Mouse (Mus musculus) adrenal gland, adult 18-20 months (tissue): ENCODE measurements around the gene Thumpd1. TPM values are rescaled to one million over a fixed set of nuclear protein-coding genes. Genes with fewer than 3 reads are reported as not detected.
"Not testable (repeated sequence)": the region's sequence is repeated elsewhere in the genome, so short reads cannot be mapped to it uniquely, and the experiment has no call there.

Experiments used
- DNase-seq, 2 experiments: peaks; one replicate each; pipeline ENCODE4 v3.0.0; 2021 to 2022; ENCODE audit warnings: low spot score in 2 of 2
- long read RNA-seq, 2 experiments: library from polyadenylated mRNA; stranded (forward); transcript quantifications; one replicate each; pipeline ENCODE4 v2.0.0; 2021
- total RNA-seq, 2 experiments: library from RNA; stranded (reverse); gene quantifications; 1 replicate in 1 of 2; 2 replicates in 1 of 2; pipeline ENCODE4 v1.2.3; 2021

Gene Thumpd1
- total RNA-seq, result 10 to 100 TPM; 30.2 to 30.4 TPM
- long read RNA-seq, experiment 1, transcript Thumpd1-201 (4 exons, 2,689 nt), result major isoform, 49 of 49 reads
- long read RNA-seq, experiment 1, partial matches to known transcripts, result 0 of 49 reads
- long read RNA-seq, experiment 1, other reads (novel, unspliced or antisense), result 0 of 49 reads
- long read RNA-seq, experiment 2, transcript Thumpd1-201 (4 exons, 2,689 nt), result major isoform, 76 of 83 reads
- long read RNA-seq, experiment 2, partial matches to known transcripts, result 4 of 83 reads
- long read RNA-seq, experiment 2, other reads (novel, unspliced or antisense), result 2 of 83 reads

DNA sequence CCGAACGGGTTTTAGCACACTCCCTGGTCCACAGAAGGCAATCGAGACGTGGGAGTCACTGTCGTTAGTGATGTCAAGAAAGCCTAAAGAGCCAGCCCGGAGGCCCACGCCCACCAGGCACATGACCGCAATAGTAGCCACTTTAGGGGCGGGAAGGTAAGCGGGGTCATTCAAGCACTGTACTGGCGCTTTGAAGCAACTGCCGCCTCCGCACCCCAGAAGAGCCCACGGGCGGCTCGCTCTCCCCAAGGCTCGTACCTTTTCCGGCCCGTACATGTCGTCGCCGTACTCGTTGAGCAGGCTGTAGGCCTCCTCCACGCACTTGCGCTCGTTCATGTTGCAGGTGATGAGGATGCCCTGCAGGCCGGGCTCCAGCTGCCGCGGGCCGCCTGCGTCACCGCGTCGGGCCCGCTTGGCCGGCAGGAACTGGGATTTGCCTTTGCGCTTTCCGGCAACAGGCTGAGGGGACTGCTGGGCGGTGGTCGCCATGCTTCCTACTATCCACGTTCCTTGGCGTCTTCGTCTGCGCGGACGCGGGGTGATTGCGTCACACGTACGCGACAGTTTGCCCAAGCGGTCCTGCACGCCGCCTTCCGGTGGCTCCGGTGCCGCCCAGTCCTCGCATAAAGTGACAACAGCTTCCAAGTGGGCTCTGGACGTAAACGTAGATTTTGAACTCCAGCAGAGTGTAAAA, at the start of gene Thumpd1:
Thumpd1 (minus strand) TSS at position 546 of the 694 bp plus-strand sequence.
- peak; percentile 93 to 95 for DNase-seq

DNA sequence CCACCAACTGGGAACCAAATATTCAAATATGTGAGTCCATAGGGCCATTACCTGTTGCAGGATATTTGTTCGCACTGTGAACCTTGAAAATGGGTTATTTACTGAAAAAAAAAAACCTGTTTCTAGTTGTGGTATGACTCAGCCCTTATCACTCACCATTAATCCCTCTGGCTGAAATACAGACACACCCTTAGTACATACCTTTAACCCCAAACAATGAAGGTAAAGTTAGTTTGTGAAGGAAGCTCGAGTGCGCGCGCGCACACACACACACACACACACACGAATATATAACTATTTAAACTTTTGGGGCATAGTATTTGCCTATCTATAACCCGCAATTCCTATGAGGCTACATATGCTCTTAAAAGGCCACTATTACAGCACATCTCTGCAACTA, 49.3 kb upstream of the Thumpd1 start:
- no peak for DNase-seq

DNA sequence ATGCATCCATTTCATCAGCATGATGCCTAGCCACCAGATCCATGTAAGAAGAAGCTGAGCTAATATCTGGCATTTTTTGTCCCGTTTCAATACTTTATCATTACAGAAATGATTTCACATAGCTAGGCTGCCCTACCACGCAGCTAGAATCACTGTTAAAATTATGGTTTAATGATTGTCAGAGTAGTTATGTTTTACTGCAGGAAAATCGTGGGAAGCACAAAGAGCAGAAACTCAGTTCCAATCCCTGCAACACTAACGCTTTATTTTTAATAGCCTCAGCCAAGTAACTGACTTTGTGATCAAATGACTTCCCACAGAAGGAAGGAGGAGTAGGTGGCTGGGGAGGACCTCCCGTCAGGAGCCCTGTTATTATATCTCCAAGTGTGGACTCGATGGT, 46.4 kb upstream of the Thumpd1 start:
- DNase-seq, result no peak

DNA sequence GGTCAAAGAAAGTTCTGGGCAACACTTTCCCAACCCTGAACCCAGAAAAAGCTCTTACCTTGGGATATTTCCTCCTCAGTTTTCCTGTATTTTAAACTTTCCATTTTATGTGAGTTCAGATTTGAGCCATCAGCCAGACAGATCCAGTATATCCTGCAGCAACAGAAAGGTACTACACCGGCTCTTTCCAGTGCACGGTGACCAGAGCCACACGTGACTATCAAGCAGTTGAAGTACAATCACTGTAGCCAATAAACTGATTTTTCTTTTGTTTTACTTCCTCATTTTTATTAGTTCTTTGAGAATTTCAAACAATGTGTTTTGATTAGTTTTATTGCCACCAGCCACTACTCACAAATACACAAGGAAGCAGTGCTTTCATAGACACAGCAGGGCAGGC, 43.8 kb upstream of the Thumpd1 start:
- no peak for DNase-seq

DNA sequence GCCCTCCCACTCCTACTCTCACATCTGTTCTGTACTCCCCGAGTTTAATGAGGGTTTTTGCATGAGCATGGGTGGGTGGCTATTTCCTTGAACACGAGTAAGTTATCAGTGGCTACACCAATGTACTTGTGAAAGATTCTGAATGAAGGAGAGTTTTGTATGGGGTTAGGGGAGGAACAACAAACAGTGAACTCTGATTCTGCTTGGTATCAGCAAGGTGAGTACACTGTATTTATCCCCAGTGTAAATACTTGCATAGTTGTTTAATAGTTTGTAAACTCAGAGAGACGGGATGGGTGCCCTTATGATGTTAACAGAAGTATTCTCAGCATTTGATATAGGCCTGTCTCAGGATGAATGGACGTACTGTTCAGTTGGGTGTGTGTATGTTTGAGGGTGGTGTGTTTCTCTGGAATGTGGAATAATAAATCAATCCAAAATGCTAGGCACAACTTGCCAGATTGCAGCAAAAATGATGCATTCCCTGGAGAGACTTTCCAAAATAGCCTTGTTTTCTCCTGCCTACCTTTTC, 41.6 kb upstream of the Thumpd1 start:
- no peak for DNase-seq

DNA sequence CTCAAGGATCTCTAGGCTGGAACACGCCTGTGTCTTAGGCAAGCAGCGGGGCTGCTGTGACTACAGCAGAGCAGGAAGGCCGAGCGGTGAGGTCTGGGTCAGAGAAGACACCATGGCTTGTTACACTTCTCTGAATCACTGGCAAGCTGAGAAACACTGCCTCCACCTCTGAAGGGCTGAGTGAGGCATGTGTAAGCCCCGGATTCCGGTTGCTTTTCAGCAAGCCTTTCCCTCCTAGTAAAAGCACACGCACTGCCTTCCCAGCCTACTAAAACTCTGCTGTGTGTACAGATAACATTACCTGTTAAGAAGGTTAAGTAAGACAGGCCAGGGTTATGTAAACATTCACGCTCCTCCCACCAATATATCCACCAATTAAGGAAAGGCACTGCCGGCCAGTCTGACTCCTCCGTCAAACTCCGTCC, 39.9 kb upstream of the Thumpd1 start, which contains the start of gene Acsm3:
Acsm3 (plus strand) TSS at position 397 of the 425 bp plus-strand sequence.
- peak in 1 of 2 experiments; percentile 21 for DNase-seq

DNA sequence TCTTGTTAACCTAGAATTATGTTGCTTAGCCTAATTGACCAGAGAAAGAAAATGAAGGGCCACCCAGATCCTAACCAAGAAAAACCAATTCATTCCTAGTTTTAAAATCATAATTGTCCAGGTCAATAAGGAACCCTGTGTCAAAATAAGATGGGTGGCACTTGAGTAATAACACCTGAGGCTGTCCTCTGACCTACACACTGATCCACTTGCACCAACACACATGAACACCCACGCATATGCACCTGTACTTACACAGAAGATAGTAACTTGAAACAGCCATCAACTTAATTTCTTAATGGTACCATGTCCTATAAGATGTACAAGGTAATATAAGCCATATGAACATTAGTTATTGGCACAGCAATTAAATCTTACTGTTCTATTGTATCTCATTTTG, 33.1 kb upstream of the Thumpd1 start:
- DNase-seq, result no peak

DNA sequence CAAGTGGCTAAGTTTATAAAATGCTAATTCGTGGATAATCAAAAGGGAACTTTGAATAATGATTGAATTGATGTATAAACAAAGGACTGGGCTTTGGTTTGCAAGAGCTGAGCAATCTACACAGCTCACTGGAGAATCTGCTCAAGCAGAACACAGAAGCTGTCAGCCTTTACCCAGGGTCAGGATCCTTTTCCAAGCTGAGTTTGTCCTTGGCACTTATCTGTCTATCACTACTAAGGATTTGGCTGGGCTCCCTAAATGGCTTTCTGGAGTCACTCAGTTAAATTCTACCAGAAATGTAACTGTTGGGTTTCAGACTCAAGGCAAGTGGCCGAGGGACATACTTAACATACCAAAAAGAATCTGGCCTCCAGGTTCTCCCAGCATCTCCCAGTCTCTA, 29.3 kb upstream of the Thumpd1 start:
- peak in 1 of 2 experiments; percentile 10 for DNase-seq

DNA sequence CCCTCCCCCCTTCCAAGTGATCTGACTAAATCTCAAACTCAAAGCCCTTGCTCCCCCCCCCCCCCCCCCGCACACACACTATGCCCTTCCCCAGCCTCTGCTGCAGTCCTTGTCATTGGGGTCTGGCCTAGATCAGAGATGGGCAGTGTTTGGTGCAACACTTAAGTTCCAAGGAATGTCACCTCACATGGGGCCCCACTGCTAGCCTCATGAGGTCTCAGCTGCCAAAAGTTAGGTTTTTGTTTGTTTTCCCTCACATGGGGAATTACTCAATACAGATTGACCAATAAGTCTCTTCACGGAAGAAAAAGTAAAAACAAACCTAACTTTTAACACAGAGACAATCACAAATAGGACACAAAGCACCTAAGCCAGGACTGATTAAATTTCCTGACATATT, 28.2 kb upstream of the Thumpd1 start:
- no peak for DNase-seq

DNA sequence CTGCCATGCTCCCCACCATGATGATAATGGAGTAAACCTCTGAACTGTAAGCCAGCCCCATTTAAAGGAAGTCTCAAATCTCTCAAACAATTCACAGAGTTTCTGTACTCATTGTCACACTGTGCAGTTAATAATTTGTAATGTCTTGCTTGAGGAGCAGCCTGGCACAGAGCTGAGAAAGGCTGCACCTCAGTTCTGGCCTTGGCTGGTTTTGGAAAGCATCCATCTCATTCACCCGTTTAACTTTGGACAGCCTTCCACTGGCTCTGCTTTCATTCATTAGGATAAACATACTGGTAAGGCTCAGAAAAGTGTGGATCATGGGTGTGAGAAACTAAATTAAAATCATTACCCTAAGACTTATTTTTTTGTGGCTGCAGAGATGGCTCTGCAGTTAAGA, 25.3 kb upstream of the Thumpd1 start:
- DNase-seq, result no peak

DNA sequence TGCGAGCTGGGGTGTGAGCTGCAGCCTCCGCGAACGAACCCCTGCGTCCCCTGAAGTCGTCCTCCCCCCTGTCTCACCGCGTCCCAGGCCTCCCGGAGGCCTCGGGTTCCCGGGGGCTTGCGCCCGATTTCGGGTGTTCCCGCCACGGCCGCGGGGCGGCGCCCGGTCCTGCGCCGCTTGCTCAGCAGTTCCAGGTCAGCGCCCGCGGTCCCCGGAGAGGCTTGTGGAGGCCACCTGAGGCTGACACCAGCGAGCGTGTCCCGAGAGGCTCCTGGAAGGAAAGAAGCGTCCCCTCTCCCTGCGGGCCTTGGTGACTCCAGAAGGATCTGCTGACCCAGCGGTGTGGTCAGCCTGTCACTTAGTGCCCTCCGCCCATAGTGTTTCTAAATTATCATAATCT, 23.7 kb upstream of the Thumpd1 start:
- no peak for DNase-seq

DNA sequence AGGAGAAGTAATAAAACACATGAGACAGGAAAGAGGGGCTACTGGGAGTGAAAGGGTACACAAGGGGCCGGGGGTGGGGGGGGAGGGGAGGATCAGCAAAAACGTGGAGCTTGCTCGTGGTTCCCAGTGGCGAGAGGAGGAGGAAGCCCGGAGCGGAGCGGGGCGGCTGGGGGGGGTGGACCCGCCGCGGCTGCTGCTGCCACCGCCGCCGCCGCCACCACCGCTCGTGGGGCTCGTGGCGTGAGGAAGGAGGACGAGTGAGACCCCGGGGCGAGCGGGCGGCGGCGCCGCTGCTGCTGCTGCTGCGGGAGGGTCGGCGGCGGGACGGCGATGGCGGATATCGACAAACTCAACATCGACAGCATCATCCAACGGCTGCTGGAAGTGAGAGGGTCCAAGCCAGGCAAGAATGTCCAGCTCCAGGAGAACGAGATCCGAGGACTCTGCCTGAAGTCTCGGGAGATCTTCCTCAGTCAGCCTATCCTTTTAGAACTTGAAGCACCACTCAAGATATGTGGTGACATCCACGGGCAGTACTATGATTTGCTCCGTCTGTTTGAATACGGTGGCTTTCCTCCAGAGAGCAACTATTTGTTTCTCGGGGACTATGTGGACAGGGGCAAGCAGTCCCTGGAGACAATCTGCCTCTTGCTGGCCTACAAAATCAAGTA, 19.3 kb upstream of the Thumpd1 start:
- DNase-seq, result not testable (repeated sequence)

DNA sequence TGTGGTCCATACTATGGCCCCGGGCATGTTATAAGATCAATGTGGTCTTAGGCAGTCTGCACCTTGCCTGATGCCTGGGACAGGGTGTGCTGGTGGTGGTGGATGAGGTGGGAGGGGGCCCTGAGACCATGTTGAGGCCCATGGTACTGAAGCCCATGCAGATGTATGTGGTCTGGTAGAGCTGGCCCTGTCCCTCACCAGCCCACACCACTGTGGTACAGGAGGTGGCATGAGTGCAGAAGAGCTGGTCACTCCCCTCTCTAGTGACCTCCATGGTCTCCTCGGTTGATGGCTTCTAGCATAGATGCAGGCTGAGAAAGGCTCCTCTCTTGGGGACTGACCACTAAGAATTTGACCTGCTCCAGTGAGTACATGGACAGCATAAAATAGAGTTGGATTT, 18.3 kb upstream of the Thumpd1 start:
- DNase-seq, result no peak

DNA sequence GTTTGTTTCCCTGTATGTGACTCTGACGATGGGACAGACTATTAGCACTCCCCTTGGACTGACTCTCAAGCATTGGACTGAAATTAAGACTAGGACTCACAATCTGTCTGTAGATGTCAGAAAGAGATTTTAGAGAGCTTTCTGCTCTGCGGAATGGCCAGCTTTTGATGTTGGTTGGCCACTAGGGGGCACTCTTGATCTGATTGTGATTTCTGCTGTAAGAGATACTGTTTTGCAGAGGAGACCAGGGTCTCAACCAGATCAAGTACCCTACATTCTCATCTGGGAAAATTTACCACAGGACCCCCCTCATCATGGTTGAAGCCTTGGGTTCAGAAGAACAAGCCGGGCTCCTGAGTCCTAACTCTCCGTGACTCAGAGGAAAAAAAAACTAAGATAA, 10.7 kb upstream of the Thumpd1 start:
- DNase-seq, result peak in 1 of 2 experiments; percentile 18

DNA sequence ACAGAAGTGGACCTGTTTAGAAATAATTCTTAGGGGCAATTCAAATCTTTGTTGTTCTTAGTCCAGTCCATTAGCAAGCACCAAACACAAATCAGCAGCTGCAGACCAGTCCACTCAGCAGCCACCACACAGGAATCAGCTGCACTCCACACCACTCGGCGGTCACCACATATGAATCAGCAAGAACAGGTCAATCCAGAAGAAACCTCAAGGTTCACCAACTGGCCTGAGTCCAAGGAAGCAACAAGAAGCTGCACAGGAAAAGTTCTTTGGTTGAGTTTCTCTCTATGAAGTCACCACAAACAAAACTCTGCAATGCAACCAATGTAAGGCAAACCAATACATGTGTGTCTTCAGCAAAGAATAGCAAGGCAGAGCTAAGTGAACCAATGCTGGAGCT, 7.0 kb upstream of the Thumpd1 start:
- no peak for DNase-seq

DNA sequence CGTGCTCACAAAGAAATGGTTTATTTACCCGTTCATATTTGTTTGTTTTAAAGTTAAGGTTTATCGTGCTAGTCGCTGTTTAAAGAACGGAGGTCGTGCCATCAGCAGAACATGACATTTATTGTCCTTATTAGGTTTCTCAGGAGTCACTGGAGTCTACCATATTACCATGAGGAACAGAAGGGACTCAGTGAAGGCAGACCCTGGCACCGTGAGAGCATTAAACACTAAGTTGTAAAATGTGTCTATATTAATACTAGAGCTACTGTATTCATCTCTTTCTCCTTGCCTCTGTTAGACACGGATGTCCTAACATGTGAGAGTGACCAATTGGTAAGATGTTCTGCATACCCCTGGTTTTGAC, 331 bp upstream of the Thumpd1 start:
- DNase-seq, result no peak

DNA sequence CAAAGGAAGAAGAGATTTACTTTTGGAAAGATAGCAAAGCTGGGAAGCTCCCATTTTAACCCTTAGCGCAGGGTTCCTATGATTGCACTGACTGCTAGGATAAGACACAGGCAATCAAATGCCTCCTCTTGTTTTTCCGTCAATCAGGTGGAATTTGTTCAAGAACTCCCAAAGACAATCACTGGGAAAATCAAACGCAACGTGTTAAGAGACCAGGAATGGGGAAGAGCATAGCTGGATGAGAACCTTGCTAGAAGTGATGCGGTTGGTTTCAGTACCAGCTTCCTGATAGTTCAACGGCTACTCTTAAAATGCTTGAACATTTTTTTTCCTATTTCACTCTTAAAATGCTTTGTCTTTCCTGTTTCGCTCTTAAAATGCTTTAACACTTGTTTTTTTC, 6.5 kb downstream of the Thumpd1 start:
- DNase-seq, result no peak

DNA sequence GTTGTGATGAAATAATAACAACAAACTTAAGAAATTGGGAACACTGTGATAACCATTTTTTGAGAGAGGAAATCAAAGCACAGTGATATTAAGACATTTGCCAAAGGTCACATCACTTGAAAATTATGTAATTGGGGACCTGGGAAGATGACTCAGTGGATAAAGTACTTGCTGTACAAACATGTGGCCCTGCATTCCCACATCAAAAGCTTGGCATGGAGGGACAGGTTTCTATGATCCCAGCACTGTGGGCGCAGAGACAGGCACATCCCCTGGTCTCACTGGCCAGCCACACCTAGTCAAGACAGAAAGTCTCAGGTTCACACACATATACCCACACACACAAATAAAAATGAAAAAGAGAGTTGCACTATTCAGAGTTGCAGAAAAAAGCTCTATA, 25.7 kb downstream of the Thumpd1 start:
- no peak for DNase-seq

DNA sequence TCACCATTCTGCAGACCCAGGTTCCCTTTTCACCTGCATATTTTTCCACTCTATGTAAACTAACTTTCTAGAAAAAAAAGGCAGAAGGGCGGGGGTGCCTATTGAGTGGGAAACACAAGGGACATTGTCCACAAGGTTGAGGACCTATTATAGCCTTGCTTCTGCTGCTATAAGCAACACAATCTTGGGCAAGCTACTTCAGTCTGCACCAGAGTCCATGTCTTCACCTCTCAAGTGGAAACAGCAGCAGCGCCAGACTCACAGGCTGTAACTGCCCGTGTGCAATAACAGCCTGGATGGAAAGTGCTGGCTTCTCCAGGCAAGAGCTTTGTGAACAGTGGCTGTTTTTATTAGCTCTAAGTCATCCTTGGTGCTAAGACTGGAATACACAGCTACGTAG, 28.3 kb downstream of the Thumpd1 start:
- DNase-seq, result no peak

DNA sequence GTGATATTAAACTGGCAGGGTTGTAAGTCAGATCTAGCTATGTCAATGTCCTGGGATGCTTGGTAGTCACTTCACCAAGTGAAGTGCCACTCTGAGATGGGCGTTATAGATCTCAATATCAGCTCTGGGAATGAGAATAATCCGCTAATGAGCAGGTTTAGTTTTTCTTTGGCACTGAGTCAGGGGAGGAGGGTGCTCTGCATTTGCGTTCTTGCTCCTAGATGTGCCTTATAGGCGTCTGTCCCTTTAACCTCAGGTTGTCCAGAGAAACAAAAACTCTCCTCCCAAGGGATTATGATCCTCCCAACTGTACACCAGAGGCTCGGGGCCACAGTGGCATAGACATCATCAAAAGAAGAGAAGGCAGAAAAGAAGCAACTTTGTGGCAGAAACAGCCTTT, 30.9 kb downstream of the Thumpd1 start, which contains the start of gene Acsm4:
Acsm4 (plus strand) TSS at position 301 of the 400 bp plus-strand sequence.
- DNase-seq, result no peak

DNA sequence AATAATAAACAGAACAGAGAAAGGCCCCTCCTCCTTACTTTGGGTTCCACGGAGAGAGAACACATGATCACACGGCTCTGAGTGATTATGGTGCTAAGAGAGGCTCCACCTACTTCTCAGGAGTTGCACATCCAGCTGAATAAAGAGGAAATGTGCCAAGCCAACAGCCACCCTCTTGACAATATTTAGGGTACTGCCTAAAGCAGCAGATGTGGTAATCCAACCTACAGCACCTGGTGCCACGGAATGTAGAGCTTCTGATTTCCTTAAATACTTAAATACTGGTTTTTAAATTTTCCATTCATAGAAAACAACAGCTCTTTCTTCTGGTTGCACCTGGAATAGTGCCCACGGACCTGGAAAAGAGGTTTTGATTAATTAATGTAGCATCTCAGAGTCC, 37.9 kb downstream of the Thumpd1 start:
- no peak for DNase-seq

DNA sequence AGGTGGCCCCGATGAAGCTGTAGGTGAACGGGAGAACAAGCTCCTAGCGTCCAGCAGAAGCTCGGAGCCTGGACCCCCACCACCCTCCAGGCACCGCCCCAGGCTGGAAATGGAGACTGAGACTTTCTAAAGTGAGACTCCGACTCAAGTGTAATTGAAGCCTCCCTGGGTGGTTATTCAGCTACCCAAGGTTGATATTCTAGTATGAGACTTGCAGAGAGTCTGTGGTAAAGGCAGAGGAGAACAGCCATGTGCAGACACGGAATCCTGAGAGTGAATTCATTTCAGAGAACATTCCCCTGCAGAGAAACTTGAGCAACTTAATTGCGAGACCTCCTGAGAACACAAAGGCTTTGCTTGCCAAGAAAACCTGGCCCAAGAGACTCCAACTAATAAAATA, 40.5 kb downstream of the Thumpd1 start:
- no peak for DNase-seq
